Mouse (Mus musculus): ENCODE measurements around the gene Ube2b.

DNA sequence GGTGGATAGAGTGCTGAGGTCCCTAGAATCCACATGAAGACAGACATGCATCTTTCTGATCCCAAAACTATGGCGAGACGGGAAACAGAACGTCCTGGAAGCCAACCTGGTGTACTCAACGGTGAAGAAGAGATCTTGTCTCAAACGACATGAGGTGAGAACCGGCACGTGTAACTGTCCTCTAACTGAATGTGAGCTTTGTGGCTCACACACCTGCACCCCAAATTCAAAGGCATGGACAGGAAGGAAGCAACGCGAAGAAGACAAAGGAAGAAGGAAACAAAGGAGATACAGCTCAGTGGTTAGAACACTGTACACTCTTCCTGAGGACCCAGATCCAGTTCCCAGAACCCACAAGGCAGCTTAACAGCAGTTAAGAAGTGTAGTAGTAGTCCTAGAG lies 50.6 kb downstream of the Ube2b start:
- no peak; the same call in 1 of the 2 replicates for TF ChIP-seq CTCF (IDR thresholded peaks at IDR 0.05)
- TF ChIP-seq EP300 (IDR thresholded peaks at IDR 0.05), result no peak
